Mouse (Mus musculus) embryo, embryonic 10 days (tissue): ENCODE data around the gene Chodl.

Source experiments
- DNase-seq: peaks from one replicate; pipeline ENCODE4 v3.0.0-alpha.2; 2015; ENCODE audit warnings: low spot score

Gene Chodl

GRCm38 (mm10) chr16:78930382-78931286 lies at the start of gene Chodl:
TSS of gene Chodl (plus strand) at chr16:78930948.
- peak; percentile 40 for DNase-seq

DNA sequence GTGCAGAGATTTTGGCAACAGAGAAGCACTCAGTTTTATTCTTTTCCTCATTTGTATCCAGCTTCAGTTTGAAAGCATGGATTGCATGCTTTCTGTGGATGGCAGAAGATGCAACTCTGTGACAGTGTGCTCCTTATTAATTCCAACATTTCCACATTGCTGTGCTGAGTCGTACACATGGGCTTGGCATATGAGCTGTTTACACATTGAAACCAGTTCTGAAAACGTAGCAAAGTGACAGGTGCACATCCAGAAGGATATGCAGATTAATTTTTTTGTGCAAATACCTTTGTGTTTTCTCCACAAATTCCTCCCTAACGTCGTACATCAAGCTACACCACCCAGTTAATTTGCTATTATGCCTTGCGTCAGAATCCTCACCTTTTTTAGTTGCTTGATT lies 8.1 kb upstream of the Chodl start:
- DNase-seq: no peak

- peak; percentile 13 for DNase-seq
Measured at GRCm38 (mm10) chr16:78931287-78932025, 708 bp downstream of the Chodl start.

DNA sequence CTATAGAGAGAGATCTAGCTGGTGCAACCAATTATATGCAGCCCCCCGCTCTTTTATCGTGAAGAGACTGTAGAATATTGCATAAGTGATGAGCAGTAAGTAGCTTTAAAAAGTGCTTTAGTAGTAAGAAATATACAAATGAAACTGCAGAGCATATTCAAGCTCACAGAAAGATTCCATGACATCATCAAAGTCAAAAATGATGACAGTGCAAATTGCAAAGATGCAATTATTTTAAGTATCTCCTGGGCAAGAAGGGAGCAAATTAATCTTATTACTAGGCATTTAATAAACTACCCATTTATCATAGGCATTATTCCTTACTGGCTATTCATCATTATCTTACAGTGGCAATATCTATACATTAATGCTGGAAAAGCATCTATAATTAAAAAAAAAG lies 3.5 kb downstream of the Chodl start:
- no peak for DNase-seq

DNA sequence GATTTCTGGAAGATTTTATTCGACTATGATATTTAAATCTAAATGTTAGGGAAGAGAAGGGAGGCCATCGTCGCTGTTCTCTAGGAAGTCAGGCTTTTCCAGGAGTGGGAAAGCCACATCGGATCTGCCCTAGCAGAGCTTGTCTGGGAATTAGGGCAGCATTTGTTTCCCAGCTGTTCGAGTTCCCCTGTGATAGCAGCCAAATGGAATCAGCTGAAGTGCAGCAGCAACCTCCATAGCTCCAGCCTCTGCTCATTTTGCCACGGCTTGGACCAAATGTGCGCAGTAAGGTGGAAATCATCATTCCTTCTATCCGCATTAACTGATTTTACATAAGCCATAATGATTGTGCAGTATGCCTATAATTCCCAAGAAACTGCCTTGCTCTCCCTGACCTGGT lies 7.0 kb downstream of the Chodl start:
- DNase-seq: no peak

DNA sequence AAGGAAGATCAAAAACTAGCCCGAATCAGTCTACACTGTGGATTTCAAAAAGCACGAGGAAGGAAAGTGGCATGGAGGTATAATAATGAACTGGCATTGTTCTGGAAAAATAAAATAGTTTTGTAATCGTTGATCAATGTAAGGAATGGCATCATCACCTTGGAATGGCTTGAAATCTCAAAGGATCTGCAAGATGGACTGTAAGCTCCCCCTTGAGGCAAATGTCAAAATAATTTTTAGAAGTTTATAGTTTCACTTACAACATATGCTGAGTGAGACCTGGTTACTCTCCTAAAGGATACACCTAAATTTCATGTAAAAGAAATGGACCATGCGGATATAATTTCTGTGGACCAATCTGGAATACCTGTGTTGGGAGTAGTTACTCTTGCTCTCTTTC lies 19.6 kb downstream of the Chodl start:
- no peak for DNase-seq

DNA sequence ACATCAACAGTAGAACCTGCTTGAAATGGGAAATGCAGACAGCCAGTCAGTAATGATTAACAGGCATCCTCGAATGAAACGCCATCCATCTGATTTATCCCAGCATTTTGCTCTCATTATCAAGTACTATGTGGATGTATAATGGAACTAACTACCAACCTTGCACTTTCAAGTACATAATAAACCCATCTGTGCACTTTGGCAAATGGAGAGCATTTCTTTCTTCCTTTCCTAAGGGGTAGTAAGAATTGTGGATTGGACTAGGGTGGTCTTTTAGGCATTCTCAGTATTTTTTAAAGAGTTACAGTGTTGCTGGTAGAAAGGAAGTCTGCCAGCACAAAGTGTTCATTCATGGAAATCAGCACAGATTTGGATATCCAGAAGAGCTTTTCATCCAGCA lies 26.7 kb downstream of the Chodl start:
- DNase-seq: no peak

DNA sequence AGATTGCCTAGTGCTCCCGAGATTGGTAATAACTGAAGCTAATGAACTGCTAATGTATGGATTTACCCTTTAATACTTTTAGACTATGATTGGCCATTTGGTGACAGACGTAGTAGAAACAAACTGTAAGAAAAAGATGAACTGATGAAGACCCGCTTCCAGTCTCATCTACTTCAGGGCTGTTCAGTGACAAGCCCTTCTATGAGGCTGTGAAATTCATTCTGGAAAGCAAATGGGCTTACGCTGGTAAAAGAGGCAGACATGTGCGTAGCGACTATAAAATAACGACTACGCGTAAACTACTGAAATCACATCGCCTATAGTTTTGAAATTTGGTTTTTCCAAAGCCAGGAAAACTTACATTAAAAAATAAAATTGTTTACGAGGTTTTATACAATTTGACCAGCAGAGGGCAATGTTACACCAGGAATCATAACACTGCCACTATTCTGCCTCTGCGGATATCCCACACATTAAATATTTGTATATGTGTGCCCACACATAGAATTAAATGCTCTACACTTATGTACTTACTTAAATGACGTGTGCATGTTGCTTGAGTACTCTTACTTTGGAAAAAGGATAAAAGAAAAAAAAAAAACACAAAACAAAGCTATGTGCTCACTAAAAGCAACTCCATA lies 38.5 kb downstream of the Chodl start:
- peak; percentile 61 for DNase-seq

GRCm38 (mm10) chr16:78974099-78974498 lies 43.4 kb downstream of the Chodl start:
- DNase-seq: no peak

DNA sequence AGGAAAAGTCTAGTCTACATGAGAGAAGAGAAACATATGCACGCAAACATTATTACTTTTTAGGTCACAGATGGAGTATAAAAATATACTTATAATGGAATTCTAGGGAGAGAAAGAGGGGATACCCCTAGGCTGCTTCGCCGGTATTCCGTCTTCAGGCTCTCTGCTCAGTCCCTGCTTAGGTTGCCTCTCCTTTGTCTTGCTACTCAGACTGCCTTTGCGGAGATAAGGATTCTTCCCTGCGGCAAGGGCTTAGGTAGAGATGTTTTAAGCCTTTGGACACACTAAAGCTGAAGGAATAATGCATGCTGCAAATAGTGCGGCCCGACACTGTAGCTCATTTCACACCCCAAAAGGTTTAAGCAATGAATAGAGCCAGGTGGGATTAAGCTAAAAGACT lies 45.6 kb downstream of the Chodl start:
- no peak for DNase-seq
